Mouse (Mus musculus): Measurements from ENCODE around the gene Stard13.

DNA sequence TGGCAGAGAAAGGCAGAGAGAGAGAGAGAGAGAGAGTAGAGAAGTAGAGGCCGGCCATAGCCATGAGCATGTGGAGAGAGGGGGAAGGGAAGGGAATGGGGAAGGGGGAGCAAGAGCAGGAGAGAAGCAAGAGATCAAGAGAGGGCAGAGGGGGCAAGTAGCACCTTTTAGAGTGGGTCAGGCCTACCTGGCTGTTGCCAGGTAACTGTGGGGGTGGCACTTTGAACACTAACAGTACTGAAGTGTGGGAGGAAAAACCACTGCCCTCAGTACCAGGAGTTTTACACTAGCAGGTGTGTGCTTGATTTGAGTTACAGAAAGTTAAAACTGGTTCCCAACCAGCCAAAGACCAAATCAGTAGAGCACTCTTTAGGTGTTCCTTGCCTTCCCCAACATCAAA, 78.4 kb downstream of the Stard13 start:
- TF ChIP-seq POLR2A (IDR thresholded peaks at IDR 0.05; ENCODE audit: extremely low read depth, insufficient read depth, low read length) = no peak
- no peak for TF ChIP-seq CTCF (IDR thresholded peaks at IDR 0.05; ENCODE audit: extremely low read depth, insufficient read depth, low read length)
